Mouse (Mus musculus) midbrain, embryonic 12.5 days (tissue): ENCODE results near the gene Rplp0. TPM values are rescaled to one million over a fixed set of nuclear protein-coding genes. Genes with fewer than 3 reads are reported as not detected.
"Not testable (repeated sequence)": the region's sequence is repeated elsewhere in the genome, so short reads cannot be mapped to it uniquely, and the experiment has no call there.

ENCODE experiments used
- ATAC-seq: fragments of 200-750 bp; cut with Nextera tagmentation; 2 replicates; pipeline ENCODE4 v1.8.0; 2017; ENCODE audit warnings: low read depth, moderate TSS enrichment, moderate library complexity; ENCODE audit not compliant: low FRiP score
- H3K27ac ChIP-seq: fragments of 300-500 bp; sonication (generic); replicated peaks from 2 replicates; pipeline ENCODE4 v1.5.1; 2016; ENCODE audit warnings: mild to moderate bottlenecking
- H3K27me3 ChIP-seq: fragments of 300-500 bp; sonication (generic); 2 replicates; pipeline ENCODE4 v1.6.1; 2016; ENCODE audit warnings: mild to moderate bottlenecking
- H3K36me3 ChIP-seq: fragments of 300-500 bp; sonication (generic); 2 replicates; pipeline ENCODE4 v1.6.1; 2016
- H3K4me1 ChIP-seq: fragments of 300-500 bp; sonication (generic); 2 replicates; pipeline ENCODE4 v1.6.1; 2016
- H3K4me2 ChIP-seq: fragments of 300-500 bp; sonication (generic); replicated peaks from 2 replicates; pipeline ENCODE4 v1.6.1; 2016; ENCODE audit warnings: mild to moderate bottlenecking, moderate library complexity
- H3K4me3 ChIP-seq: fragments of 300-500 bp; sonication (generic); 2 replicates; pipeline ENCODE4 v1.5.1; 2016; ENCODE audit warnings: mild to moderate bottlenecking
- H3K9ac ChIP-seq: fragments of 300-500 bp; sonication (generic); replicated peaks from 2 replicates; pipeline ENCODE4 v1.6.1; 2016; ENCODE audit warnings: mild to moderate bottlenecking, moderate library complexity
- H3K9me3 ChIP-seq: fragments of 300-500 bp; sonication (generic); 2 replicates; pipeline ENCODE4 v1.6.1; 2016; ENCODE audit warnings: mild to moderate bottlenecking
- WGBS: fragments of 180-500 bp; shearing (Covaris S2); methylation state at CpG from one replicate; pipeline ENCODE4 v1.1.7; 2016; 5-methylcytosine and 5-hydroxymethylcytosine counted together
- polyA plus RNA-seq: library from polyadenylated mRNA; unstranded; fragments of >200 nt; fragmentation: Nextera tagmentation; extraction: Ambion mirVana; gene quantifications from 2 replicates; pipeline ENCODE4 v1.2.1, GENCODE M21; 2016

Gene Rplp0
- polyA plus RNA-seq, 1 experiment from 2014 or later = 871 TPM

- not testable (repeated sequence) for ATAC-seq, H3K9me3 ChIP-seq, H3K27me3 ChIP-seq, H3K27ac ChIP-seq, H3K4me1 ChIP-seq, H3K9ac ChIP-seq, H3K4me3 ChIP-seq, H3K4me2 ChIP-seq
- 94% methylated on average over 4 of the region's 4 CpGs for WGBS
- H3K36me3 ChIP-seq = peaks cover 90% of the 10 kb centered on the region
Observed at GRCm38 (mm10) chr5:115577686-115578085, 18.4 kb downstream of the Rplp0 start.

GRCm38 (mm10) chr5:115578922-115579321 lies 19.7 kb downstream of the Rplp0 start:
- H3K36me3 ChIP-seq = peaks cover 94% of the 10 kb centered on the region
- 94% methylated on average over 14 of the region's 14 CpGs for WGBS
- H3K9ac ChIP-seq = no peak overlapping the region
- no peak overlapping the region for H3K27ac ChIP-seq
- no peaks in the 10 kb centered on the region for H3K27me3 ChIP-seq
- H3K9me3 ChIP-seq = peaks cover 8% of the 10 kb centered on the region; the same call in 1 of the 2 replicates
- H3K4me1 ChIP-seq = no peaks in the 10 kb centered on the region
- H3K4me3 ChIP-seq = no peak overlapping the region
- ATAC-seq = no peak
- H3K4me2 ChIP-seq = no peak overlapping the region

- no peak overlapping the region for H3K9ac ChIP-seq
- 88% methylated on average over 5 of the region's 5 CpGs for WGBS
- H3K4me3 ChIP-seq = no peak overlapping the region
- H3K4me2 ChIP-seq = no peak overlapping the region
- no peaks in the 10 kb centered on the region for H3K4me1 ChIP-seq
- peaks cover 94% of the 10 kb centered on the region for H3K36me3 ChIP-seq
- H3K27ac ChIP-seq = no peak overlapping the region
- H3K27me3 ChIP-seq = no peaks in the 10 kb centered on the region
- no peak for ATAC-seq
- H3K9me3 ChIP-seq = peaks cover 8% of the 10 kb centered on the region; the same call in 1 of the 2 replicates
Observed at GRCm38 (mm10) chr5:115579363-115579762, 20.1 kb downstream of the Rplp0 start.

- WGBS = 95% methylated on average over 14 of the region's 14 CpGs
- peaks cover 8% of the 10 kb centered on the region; the same call in 1 of the 2 replicates for H3K9me3 ChIP-seq
- H3K4me2 ChIP-seq = no peak overlapping the region
- H3K36me3 ChIP-seq = peaks cover 94% of the 10 kb centered on the region
- no peaks in the 10 kb centered on the region for H3K4me1 ChIP-seq
- no peak for ATAC-seq
- no peak overlapping the region for H3K27ac ChIP-seq
- no peak overlapping the region for H3K9ac ChIP-seq
- no peaks in the 10 kb centered on the region for H3K27me3 ChIP-seq
- H3K4me3 ChIP-seq = no peak overlapping the region
Observed at GRCm38 (mm10) chr5:115580229-115581001, 21.1 kb downstream of the Rplp0 start.

GRCm38 (mm10) chr5:115581662-115582061 lies 22.4 kb downstream of the Rplp0 start:
- H3K4me2 ChIP-seq = no peak overlapping the region
- no peaks in the 10 kb centered on the region for H3K27me3 ChIP-seq
- H3K27ac ChIP-seq = no peak overlapping the region
- H3K4me1 ChIP-seq = no peaks in the 10 kb centered on the region; the same call in 1 of the 2 replicates
- peaks cover 94% of the 10 kb centered on the region for H3K36me3 ChIP-seq
- peaks cover 8% of the 10 kb centered on the region; the same call in 1 of the 2 replicates for H3K9me3 ChIP-seq
- WGBS = 93% methylated on average over 9 of the region's 9 CpGs
- H3K4me3 ChIP-seq = no peak overlapping the region
- ATAC-seq = no peak
- H3K9ac ChIP-seq = no peak overlapping the region

- Histone ChIP-seq H3K4me2 (no peak overlapping the region), H3K27me3 (no peaks in the 10 kb centered on the region), H3K36me3 (peaks cover 96% of the 10 kb centered on the region), H3K4me3 (no peak overlapping the region), H3K4me1 (no peaks in the 10 kb centered on the region; the same call in 1 of the 2 replicates), H3K9me3 (peaks cover 8% of the 10 kb centered on the region; the same call in 1 of the 2 replicates), H3K27ac (no peak overlapping the region), H3K9ac (no peak overlapping the region)
- ATAC-seq = no peak
- 89% methylated on average over 12 of the region's 12 CpGs for WGBS
Observed at GRCm38 (mm10) chr5:115585616-115586015, 26.3 kb downstream of the Rplp0 start.

- H3K27me3 ChIP-seq = no peaks in the 10 kb centered on the region
- ATAC-seq = no peak
- no peak overlapping the region for H3K4me2 ChIP-seq
- H3K4me1 ChIP-seq = no peaks in the 10 kb centered on the region; the same call in 1 of the 2 replicates
- peaks cover 8% of the 10 kb centered on the region; the same call in 1 of the 2 replicates for H3K9me3 ChIP-seq
- H3K27ac ChIP-seq = no peak overlapping the region
- H3K4me3 ChIP-seq = no peak overlapping the region
- peaks cover 96% of the 10 kb centered on the region for H3K36me3 ChIP-seq
- H3K9ac ChIP-seq = no peak overlapping the region
- 82% methylated on average over 15 of the region's 15 CpGs for WGBS
Observed at GRCm38 (mm10) chr5:115586166-115586565, 26.9 kb downstream of the Rplp0 start.

- H3K27me3 ChIP-seq = no peaks in the 10 kb centered on the region
- H3K27ac ChIP-seq = no peak overlapping the region
- peaks cover 96% of the 10 kb centered on the region for H3K36me3 ChIP-seq
- H3K4me1 ChIP-seq = no peaks in the 10 kb centered on the region; the same call in 1 of the 2 replicates
- peaks cover 8% of the 10 kb centered on the region; the same call in 1 of the 2 replicates for H3K9me3 ChIP-seq
- H3K4me2 ChIP-seq = no peak overlapping the region
- no peak overlapping the region for H3K4me3 ChIP-seq
- no peak overlapping the region for H3K9ac ChIP-seq
- WGBS = 91% methylated on average over 2 of the region's 2 CpGs
- ATAC-seq = no peak
Observed at GRCm38 (mm10) chr5:115586780-115587179, 27.5 kb downstream of the Rplp0 start.

- Histone ChIP-seq H3K4me1 (no peaks in the 10 kb centered on the region), H3K9ac (no peak overlapping the region), H3K4me2 (no peak overlapping the region), H3K9me3 (no peaks in the 10 kb centered on the region), H3K4me3 (no peak overlapping the region), H3K36me3 (peaks cover 96% of the 10 kb centered on the region), H3K27ac (no peak overlapping the region), H3K27me3 (no peaks in the 10 kb centered on the region)
- WGBS = 89% methylated on average over 11 of the region's 11 CpGs
- no peak for ATAC-seq
Observed at GRCm38 (mm10) chr5:115591028-115591427, 31.8 kb downstream of the Rplp0 start.

- H3K4me2 ChIP-seq = no peak overlapping the region
- no peaks in the 10 kb centered on the region for H3K9me3 ChIP-seq
- no peaks in the 10 kb centered on the region for H3K27me3 ChIP-seq
- no peak overlapping the region for H3K9ac ChIP-seq
- ATAC-seq = no peak
- 90% methylated on average over 2 of the region's 2 CpGs for WGBS
- no peaks in the 10 kb centered on the region for H3K4me1 ChIP-seq
- no peak overlapping the region for H3K27ac ChIP-seq
- peaks cover 96% of the 10 kb centered on the region for H3K36me3 ChIP-seq
- no peak overlapping the region for H3K4me3 ChIP-seq
Observed at GRCm38 (mm10) chr5:115591506-115591905, 32.2 kb downstream of the Rplp0 start.

- H3K4me3 ChIP-seq = no peak overlapping the region
- H3K9me3 ChIP-seq = no peaks in the 10 kb centered on the region
- H3K4me1 ChIP-seq = no peaks in the 10 kb centered on the region
- H3K4me2 ChIP-seq = no peak overlapping the region
- no peak for ATAC-seq
- H3K27ac ChIP-seq = no peak overlapping the region
- H3K36me3 ChIP-seq = peaks cover 90% of the 10 kb centered on the region
- no peak overlapping the region for H3K9ac ChIP-seq
- H3K27me3 ChIP-seq = no peaks in the 10 kb centered on the region
- WGBS = 93% methylated on average over 6 of the region's 6 CpGs
Observed at GRCm38 (mm10) chr5:115603561-115603960, 44.3 kb downstream of the Rplp0 start.

- Histone ChIP-seq H3K9me3 (no peaks in the 10 kb centered on the region), H3K27me3 (no peaks in the 10 kb centered on the region), H3K36me3 (peaks cover 97% of the 10 kb centered on the region), H3K9ac (no peak overlapping the region), H3K4me3 (no peak overlapping the region), H3K27ac (no peak overlapping the region), H3K4me2 (no peak overlapping the region), H3K4me1 (no peaks in the 10 kb centered on the region)
- 91% methylated on average over 11 of the region's 11 CpGs for WGBS
- ATAC-seq = no peak
Observed at GRCm38 (mm10) chr5:115611566-115611965, 52.3 kb downstream of the Rplp0 start.
